Mouse (Mus musculus) ES-Bruce4 (cell line): ENCODE measurements around the gene Rab3gap1.

Source experiments
- CTCF ChIP-seq: IDR thresholded peaks from one replicate; pipeline ENCODE4 v1.8.1; 2011; ENCODE audit warnings: low read depth, low read length
- EP300 ChIP-seq: IDR thresholded peaks from 2 replicates; pipeline ENCODE4 v1.6.1; 2011; ENCODE audit warnings: low read depth, low read length; ENCODE audit not compliant: insufficient read depth
- POLR2A ChIP-seq: IDR thresholded peaks from one replicate; pipeline ENCODE4 v1.8.1; 2011; ENCODE audit warnings: low read length; ENCODE audit not compliant: insufficient read depth

GRCm38 (mm10) chr1:127961140-127961539 is 92.6 kb downstream of the Rab3gap1 start:
- TF ChIP-seq CTCF (no peak), POLR2A (no peak), EP300 (no peak)
